Mouse (Mus musculus): ENCODE measurements around the gene Slc9a1. TPM values are rescaled to one million over a fixed set of nuclear protein-coding genes. Genes with fewer than 3 reads are reported as not detected.
A peak's percentile ranks its signal among the peaks of the same experiment; 100 is the strongest.

Slc9a1 gene
- total RNA-seq, 2 experiments from 2014 or later = 59.1 to 63.4 TPM

- no peak for DNase-seq (ENCODE audit: low spot score in 2 of 2)
- H3K4me3 ChIP-seq = no peak overlapping the region
- no peak for TF ChIP-seq CTCF (conservative IDR thresholded peaks at IDR 0.05)
- H3K27ac ChIP-seq = no peak overlapping the region
These were observed 43.4 kb downstream of the Slc9a1 start for GRCm38 (mm10) chr4:133412575-133413540.

- TF ChIP-seq CTCF (conservative IDR thresholded peaks at IDR 0.05) = no peak
- H3K4me3 ChIP-seq = no peak overlapping the region
- no peak overlapping the region for H3K27ac ChIP-seq
- no peak for DNase-seq (ENCODE audit: low spot score in 2 of 2)
These were observed 44.1 kb downstream of the Slc9a1 start for GRCm38 (mm10) chr4:133413617-133414016.

GRCm38 (mm10) chr4:133414920-133415319 is 45.4 kb downstream of the Slc9a1 start:
- H3K4me3 ChIP-seq = no peak overlapping the region
- DNase-seq (ENCODE audit: low spot score in 2 of 2) = no peak
- H3K27ac ChIP-seq = no peak overlapping the region
- TF ChIP-seq CTCF (conservative IDR thresholded peaks at IDR 0.05) = peak; percentile 75

- DNase-seq (ENCODE audit: low spot score in 2 of 2) = peak; percentile 29 to 75
- H3K27ac ChIP-seq = no peak overlapping the region
- TF ChIP-seq CTCF (conservative IDR thresholded peaks at IDR 0.05) = peak; percentile 95
- H3K4me3 ChIP-seq = no peak overlapping the region
These were observed 50.0 kb downstream of the Slc9a1 start for GRCm38 (mm10) chr4:133419312-133420004.

- Histone ChIP-seq H3K27ac (no peak overlapping the region), H3K4me3 (no peak overlapping the region)
- TF ChIP-seq CTCF (conservative IDR thresholded peaks at IDR 0.05) = no peak
- DNase-seq (ENCODE audit: low spot score in 2 of 2) = no peak
These were observed 52.5 kb downstream of the Slc9a1 start for GRCm38 (mm10) chr4:133421989-133422388.

GRCm38 (mm10) chr4:133422601-133423000 is 53.1 kb downstream of the Slc9a1 start:
- DNase-seq (ENCODE audit: low spot score in 2 of 2) = no peak
- TF ChIP-seq CTCF (conservative IDR thresholded peaks at IDR 0.05) = no peak
- H3K27ac ChIP-seq = no peak overlapping the region
- no peak overlapping the region for H3K4me3 ChIP-seq

GRCm38 (mm10) chr4:133423108-133423507 is 53.6 kb downstream of the Slc9a1 start:
- peak; percentile 94 for TF ChIP-seq CTCF (conservative IDR thresholded peaks at IDR 0.05)
- Histone ChIP-seq H3K27ac (no peak overlapping the region), H3K4me3 (no peak overlapping the region)
- peak; percentile 44 to 70 for DNase-seq (ENCODE audit: low spot score in 2 of 2)

GRCm38 (mm10) chr4:133423691-133424090 is 54.2 kb downstream of the Slc9a1 start:
- DNase-seq (ENCODE audit: low spot score in 2 of 2) = no peak
- Histone ChIP-seq H3K27ac (no peak overlapping the region), H3K4me3 (no peak overlapping the region)
- TF ChIP-seq CTCF (conservative IDR thresholded peaks at IDR 0.05) = no peak

- H3K27ac ChIP-seq = no peak overlapping the region
- TF ChIP-seq CTCF (conservative IDR thresholded peaks at IDR 0.05) = peak; percentile 95
- H3K4me3 ChIP-seq = no peak overlapping the region
- peak; percentile 57 to 74 for DNase-seq (ENCODE audit: low spot score in 2 of 2)
These were observed 54.6 kb downstream of the Slc9a1 start for GRCm38 (mm10) chr4:133424100-133424499.

GRCm38 (mm10) chr4:133426141-133426540 is 56.6 kb downstream of the Slc9a1 start:
- no peak for TF ChIP-seq CTCF (conservative IDR thresholded peaks at IDR 0.05)
- no peak for DNase-seq (ENCODE audit: low spot score in 2 of 2)
- Histone ChIP-seq H3K27ac (no peak overlapping the region), H3K4me3 (no peak overlapping the region)

GRCm38 (mm10) chr4:133431508-133431907 is 62.0 kb downstream of the Slc9a1 start:
- H3K4me3 ChIP-seq = no peak overlapping the region
- no peak for DNase-seq (ENCODE audit: low spot score in 2 of 2)
- H3K27ac ChIP-seq = no peak overlapping the region
- no peak for TF ChIP-seq CTCF (conservative IDR thresholded peaks at IDR 0.05)

GRCm38 (mm10) chr4:133432560-133433171 is 63.2 kb downstream of the Slc9a1 start:
- DNase-seq (ENCODE audit: low spot score in 2 of 2) = peak; percentile 59 to 66
- peak overlapping the region; percentile 73 for H3K27ac ChIP-seq
- TF ChIP-seq CTCF (conservative IDR thresholded peaks at IDR 0.05) = no peak
- peak overlapping the region; percentile 22; the same call in 1 of the 2 replicates for H3K4me3 ChIP-seq

- Histone ChIP-seq H3K4me3 (no peak overlapping the region), H3K27ac (no peak overlapping the region)
- TF ChIP-seq CTCF (conservative IDR thresholded peaks at IDR 0.05) = no peak
- no peak for DNase-seq (ENCODE audit: low spot score in 2 of 2)
These were observed 66.4 kb downstream of the Slc9a1 start for GRCm38 (mm10) chr4:133435921-133436320.
